Mouse (Mus musculus) cerebellum, postnatal 25 days (tissue): ENCODE results near the gene Fbxl8.
"Not testable (repeated sequence)": the region's sequence is repeated elsewhere in the genome, so short reads cannot be mapped to it uniquely, and the experiment has no call there.

Experiments used
- DNase-seq, 2 experiments: peaks; one replicate each; pipeline ENCODE4 v3.0.0; 2021; ENCODE audit warnings: mixed read lengths in 2 of 2

Gene Fbxl8

GRCm38 (mm10) chr8:105264024-105264982 lies at the start of gene Fbxl8, which contains the start of gene Tradd:
TSS of gene Fbxl8 (plus strand) at chr8:105264648.
TSS of gene Tradd (minus strand) at chr8:105264609.
- DNase-seq: peak; percentile 64 to 78

GRCm38 (mm10) chr8:105217926-105218522 lies 46.4 kb upstream of the Fbxl8 start:
- DNase-seq: peak in 1 of 2 experiments; percentile 14

GRCm38 (mm10) chr8:105223850-105224249 lies 40.6 kb upstream of the Fbxl8 start:
- no peak for DNase-seq

GRCm38 (mm10) chr8:105224413-105225271 lies 39.8 kb upstream of the Fbxl8 start, which contains the start of gene D230025D16Rik:
TSS of gene D230025D16Rik (plus strand) at chr8:105225145.
- DNase-seq: peak; percentile 95 to 97

- DNase-seq: no peak
These were observed 39.2 kb upstream of the Fbxl8 start for GRCm38 (mm10) chr8:105225272-105225593.

- DNase-seq: no peak
These were observed 38.5 kb upstream of the Fbxl8 start for GRCm38 (mm10) chr8:105225917-105226316.

- no peak for DNase-seq
These were observed 32.7 kb upstream of the Fbxl8 start for GRCm38 (mm10) chr8:105231503-105232320.

- DNase-seq: not testable (repeated sequence)
These were observed 32.1 kb upstream of the Fbxl8 start for GRCm38 (mm10) chr8:105232321-105232693.

- no peak for DNase-seq
These were observed 31.1 kb upstream of the Fbxl8 start for GRCm38 (mm10) chr8:105233126-105233935.

- no peak for DNase-seq
These were observed 29.2 kb upstream of the Fbxl8 start for GRCm38 (mm10) chr8:105235206-105235605.

- DNase-seq: no peak
These were observed 26.9 kb upstream of the Fbxl8 start for GRCm38 (mm10) chr8:105237442-105238142.

- no peak for DNase-seq
These were observed 23.4 kb upstream of the Fbxl8 start for GRCm38 (mm10) chr8:105241016-105241415.

- DNase-seq: no peak
These were observed 12.5 kb upstream of the Fbxl8 start for GRCm38 (mm10) chr8:105251954-105252353.

GRCm38 (mm10) chr8:105252680-105253537 lies 11.5 kb upstream of the Fbxl8 start:
- no peak for DNase-seq

GRCm38 (mm10) chr8:105253766-105254151 lies 10.7 kb upstream of the Fbxl8 start:
- no peak for DNase-seq

- DNase-seq: peak; percentile 84 to 93
These were observed 10.1 kb upstream of the Fbxl8 start for GRCm38 (mm10) chr8:105254152-105254965.

- DNase-seq: peak in 1 of 2 experiments; percentile 25
These were observed 9.5 kb upstream of the Fbxl8 start, which contains the start of gene B3gnt9 for GRCm38 (mm10) chr8:105254966-105255350. TSS of gene B3gnt9 (minus strand) at chr8:105255153.

GRCm38 (mm10) chr8:105257318-105258114 lies 6.9 kb upstream of the Fbxl8 start:
- no peak for DNase-seq
